Mouse (Mus musculus) thymus, postnatal 10 days (tissue): ENCODE data around the gene Hist1h2ad.

Experiments used
- DNase-seq, 2 experiments: peaks; one replicate each; pipeline ENCODE4 v3.0.0; 2021; ENCODE audit warnings: low spot score in 2 of 2

Hist1h2ad gene

GRCm38 (mm10) chr13:23620056-23620732, 46.0 kb downstream of the Hist1h2ad start:
- DNase-seq, result no peak

- peak; percentile 57 to 63 for DNase-seq
Measured at GRCm38 (mm10) chr13:23620733-23621531, 46.8 kb downstream of the Hist1h2ad start, which contains the start of gene Hist1h2be. TSS of gene Hist1h2be (minus strand) at chr13:23621124.

- peak; percentile 65 to 67 for DNase-seq
Measured at GRCm38 (mm10) chr13:23621532-23622174, 47.5 kb downstream of the Hist1h2ad start.

GRCm38 (mm10) chr13:23622175-23622671, 48.0 kb downstream of the Hist1h2ad start, which contains the start of gene Hist1h1e:
TSS of gene Hist1h1e (minus strand) at chr13:23622558.
- DNase-seq, result peak; percentile 87

- DNase-seq, result peak in 1 of 2 experiments; percentile 22
Measured at GRCm38 (mm10) chr13:23622861-23623450, 48.8 kb downstream of the Hist1h2ad start.
